Mouse (Mus musculus) hindbrain, embryonic 14.5 days (tissue): Measurements from ENCODE around the gene Art5. TPM values are rescaled to one million over a fixed set of nuclear protein-coding genes. Genes with fewer than 3 reads are reported as not detected.
A peak's percentile ranks its signal among the peaks of the same experiment; 100 is the strongest.

Experiments used
- ATAC-seq: fragments of 200-750 bp; cut with Nextera tagmentation; 2 replicates; pipeline ENCODE4 v1.8.0; 2017; ENCODE audit warnings: moderate number of reproducible peaks, mild to moderate bottlenecking, moderate TSS enrichment, moderate library complexity; ENCODE audit not compliant: low FRiP score
- DNase-seq: peaks from one replicate; pipeline ENCODE4 v3.0.0-alpha.2; 2015; ENCODE audit warnings: low spot score
- H3K27ac ChIP-seq: fragments of 300-500 bp; sonication (generic); 2 replicates; pipeline ENCODE4 v1.5.1; 2014; ENCODE audit warnings: mild to moderate bottlenecking, moderate library complexity
- H3K27me3 ChIP-seq: fragments of 300-500 bp; sonication (generic); 2 replicates; pipeline ENCODE4 v1.6.1; 2014; ENCODE audit warnings: mild to moderate bottlenecking, low read length, mixed read lengths; ENCODE audit not compliant: control insufficient read depth, insufficient read depth
- H3K36me3 ChIP-seq: fragments of 300-500 bp; sonication (generic); replicated peaks from 2 replicates; pipeline ENCODE4 v1.6.1; 2014; ENCODE audit not compliant: control insufficient read depth, insufficient read depth
- H3K4me1 ChIP-seq: fragments of 300-500 bp; sonication (generic); replicated peaks from 2 replicates; pipeline ENCODE4 v1.6.1; 2014; ENCODE audit warnings: antibody characterized with exemption, low read length, mixed read lengths; ENCODE audit not compliant: control insufficient read depth, insufficient read depth
- H3K4me2 ChIP-seq: fragments of 300-500 bp; sonication (generic); replicated peaks from 2 replicates; pipeline ENCODE4 v1.6.1; 2014; ENCODE audit warnings: mild to moderate bottlenecking, moderate library complexity
- H3K4me3 ChIP-seq: fragments of 300-500 bp; sonication (generic); replicated peaks from 2 replicates; pipeline ENCODE4 v1.5.1; 2014; ENCODE audit warnings: mild to moderate bottlenecking, low read length
- H3K9ac ChIP-seq: fragments of 300-500 bp; sonication (generic); 2 replicates; pipeline ENCODE4 v1.6.1; 2014
- H3K9me3 ChIP-seq: fragments of 300-500 bp; sonication (generic); 2 replicates; pipeline ENCODE4 v1.6.1; 2016; ENCODE audit warnings: low read length; ENCODE audit not compliant: control insufficient read depth
- WGBS: fragments of 180-500 bp; shearing (Covaris S2); extraction: QIAGEN DNeasy Blood & Tissue Kit; methylation state at CpG from one replicate; pipeline ENCODE4 v1.1.7; 2014; 5-methylcytosine and 5-hydroxymethylcytosine counted together
- polyA plus RNA-seq: library from polyadenylated mRNA; unstranded; fragments of >200 nt; fragmentation: Nextera tagmentation; extraction: Ambion mirVana; gene quantifications from 2 replicates; pipeline ENCODE4 v1.2.1, GENCODE M21; 2014

Art5 gene
- 0.19 TPM in 1 of 2 replicates, not detected in the other for polyA plus RNA-seq

DNA sequence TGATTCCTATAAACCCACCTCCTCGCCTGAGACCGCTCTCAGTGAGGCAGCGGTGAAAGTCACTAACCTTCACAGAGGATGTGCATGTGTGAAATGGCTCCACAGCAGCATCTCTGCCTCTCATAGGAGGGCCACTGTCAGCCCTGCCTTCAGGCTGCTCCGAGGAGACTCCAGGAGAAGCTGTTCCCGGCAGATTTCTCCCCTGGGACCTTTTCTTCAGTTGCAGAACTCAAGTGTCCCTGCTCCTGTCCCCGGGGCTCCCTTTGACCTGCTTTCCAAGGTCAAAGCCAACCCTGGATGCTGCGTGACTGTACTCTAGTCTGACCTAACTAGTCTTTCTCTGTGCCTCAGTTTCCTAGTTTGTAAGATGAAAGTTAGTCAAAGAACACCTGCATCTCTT is at the start of gene Art5:
Gene Art5, minus strand, starts transcription at position 319 of the 400 bp plus-strand sequence.
- Histone ChIP-seq H3K4me2 (no peak within 1 kb of the TSS), H3K9ac (no peak within 1 kb of the TSS), H3K36me3 (no peaks in the 10 kb centered on the region), H3K4me1 (no peaks in the 10 kb centered on the region), H3K27me3 (no peaks in the 10 kb centered on the region), H3K4me3 (no peak within 1 kb of the TSS), H3K9me3 (no peaks in the 10 kb centered on the region), H3K27ac (no peak within 1 kb of the TSS)
- no peak for ATAC-seq
- 78% methylated on average over 7 of the region's 7 CpGs for WGBS
- no peak for DNase-seq

DNA sequence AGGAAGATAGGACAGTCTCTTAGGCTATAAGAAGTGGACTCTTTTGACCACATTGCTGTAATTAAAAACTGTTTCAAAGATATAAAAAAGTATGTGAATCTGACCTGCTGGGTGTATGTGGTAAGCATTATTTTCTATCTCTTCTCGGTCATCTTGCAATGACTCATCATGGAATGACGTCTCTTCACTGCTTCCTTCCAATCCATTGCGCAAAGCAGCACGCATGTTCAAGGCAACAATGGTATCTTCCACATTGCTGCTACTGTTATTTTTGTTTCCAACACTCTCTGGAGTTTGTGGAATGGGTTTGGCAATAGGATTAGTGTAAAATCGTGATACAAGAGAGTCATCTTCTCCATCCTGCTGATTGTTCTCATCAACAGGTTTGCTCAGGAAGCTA is 44.4 kb upstream of the Art5 start:
- H3K4me2 ChIP-seq = no peak overlapping the region
- no peak overlapping the region for H3K9ac ChIP-seq
- DNase-seq (no peak), ATAC-seq (no peak)
- no peak overlapping the region for H3K4me3 ChIP-seq
- no peaks in the 10 kb centered on the region for H3K27me3 ChIP-seq
- 98% methylated on average over 5 of the region's 5 CpGs for WGBS
- H3K4me1 ChIP-seq = no peaks in the 10 kb centered on the region
- no peak overlapping the region for H3K27ac ChIP-seq
- H3K9me3 ChIP-seq = no peaks in the 10 kb centered on the region
- peaks cover 87% of the 10 kb centered on the region for H3K36me3 ChIP-seq

DNA sequence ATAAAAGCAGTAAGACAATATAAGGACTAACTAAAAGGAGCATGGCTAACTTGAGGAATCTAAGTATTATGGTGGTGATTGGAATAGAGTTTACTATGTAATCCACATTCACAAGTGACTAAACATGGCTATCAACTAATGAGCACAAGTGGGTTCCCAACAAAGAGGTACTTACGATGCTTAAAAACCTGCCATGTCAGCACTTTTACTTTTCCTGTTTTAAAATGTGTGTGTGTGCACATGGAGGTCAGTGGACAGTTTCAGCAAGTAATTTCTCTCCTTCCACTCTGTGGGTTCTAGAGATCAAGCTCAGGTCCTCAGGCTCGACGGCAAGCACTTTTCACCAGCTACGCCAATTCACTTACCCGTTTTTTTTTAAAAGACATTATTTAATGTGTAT is 28.6 kb upstream of the Art5 start:
- H3K4me3 ChIP-seq = no peak overlapping the region
- H3K36me3 ChIP-seq = peaks cover 87% of the 10 kb centered on the region
- H3K27ac ChIP-seq = no peak overlapping the region
- no peak overlapping the region for H3K4me2 ChIP-seq
- ATAC-seq (no peak), DNase-seq (no peak)
- no peak overlapping the region for H3K9ac ChIP-seq
- H3K4me1 ChIP-seq = no peaks in the 10 kb centered on the region
- H3K27me3 ChIP-seq = no peaks in the 10 kb centered on the region
- 98% methylated on average over 5 of the region's 5 CpGs for WGBS
- H3K9me3 ChIP-seq = no peaks in the 10 kb centered on the region

DNA sequence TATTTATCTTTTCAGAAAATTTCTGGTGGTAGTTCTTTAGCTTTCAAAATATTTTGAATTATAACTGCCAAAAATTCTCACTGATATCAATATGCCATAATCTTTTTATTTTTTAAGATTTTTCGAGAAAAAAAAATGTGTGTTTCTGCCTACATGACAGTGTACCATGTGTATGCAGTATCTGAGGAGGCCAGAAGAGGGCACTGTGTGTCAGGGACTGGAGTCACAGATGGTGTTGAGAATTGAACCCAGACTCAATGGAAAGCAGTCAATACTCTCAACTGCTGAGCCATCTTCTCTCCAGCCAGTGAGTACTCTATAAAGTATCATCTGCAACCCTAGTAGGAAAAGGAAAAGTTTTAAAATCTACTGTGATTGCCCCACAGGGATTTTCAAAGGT is 28.2 kb upstream of the Art5 start:
- Histone ChIP-seq H3K4me1 (no peaks in the 10 kb centered on the region), H3K9ac (no peak overlapping the region), H3K9me3 (no peaks in the 10 kb centered on the region), H3K4me2 (no peak overlapping the region), H3K27ac (no peak overlapping the region), H3K27me3 (no peaks in the 10 kb centered on the region), H3K4me3 (no peak overlapping the region), H3K36me3 (peaks cover 89% of the 10 kb centered on the region)
- WGBS = 91% methylated on average over 1 of the region's 1 CpGs
- DNase-seq (no peak), ATAC-seq (no peak)

DNA sequence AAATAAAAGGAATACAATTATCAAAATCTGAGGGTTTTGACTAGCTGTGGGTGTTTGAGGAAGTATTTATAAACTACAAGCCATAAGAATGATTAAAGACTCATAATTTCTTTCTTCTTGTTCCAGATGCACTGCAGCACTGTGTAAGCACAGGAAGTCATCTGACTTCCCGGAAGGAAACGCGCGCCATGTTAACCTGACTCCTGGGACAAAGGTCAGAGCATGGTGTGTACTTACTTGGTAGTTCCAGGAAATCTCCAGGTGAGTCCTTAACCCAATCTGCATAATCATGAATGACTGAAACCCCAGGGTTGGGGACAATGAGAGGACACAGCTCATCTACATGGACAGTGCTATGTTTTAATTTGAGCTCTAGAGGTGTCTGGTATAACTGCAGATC is 23.1 kb upstream of the Art5 start:
- no peaks in the 10 kb centered on the region for H3K9me3 ChIP-seq
- ATAC-seq (no peak), DNase-seq (no peak)
- H3K27ac ChIP-seq = no peak overlapping the region
- no peak overlapping the region for H3K9ac ChIP-seq
- peaks cover 92% of the 10 kb centered on the region for H3K36me3 ChIP-seq
- WGBS = 95% methylated on average over 4 of the region's 4 CpGs
- no peak overlapping the region for H3K4me3 ChIP-seq
- H3K4me1 ChIP-seq = no peaks in the 10 kb centered on the region
- H3K27me3 ChIP-seq = no peaks in the 10 kb centered on the region
- no peak overlapping the region for H3K4me2 ChIP-seq

DNA sequence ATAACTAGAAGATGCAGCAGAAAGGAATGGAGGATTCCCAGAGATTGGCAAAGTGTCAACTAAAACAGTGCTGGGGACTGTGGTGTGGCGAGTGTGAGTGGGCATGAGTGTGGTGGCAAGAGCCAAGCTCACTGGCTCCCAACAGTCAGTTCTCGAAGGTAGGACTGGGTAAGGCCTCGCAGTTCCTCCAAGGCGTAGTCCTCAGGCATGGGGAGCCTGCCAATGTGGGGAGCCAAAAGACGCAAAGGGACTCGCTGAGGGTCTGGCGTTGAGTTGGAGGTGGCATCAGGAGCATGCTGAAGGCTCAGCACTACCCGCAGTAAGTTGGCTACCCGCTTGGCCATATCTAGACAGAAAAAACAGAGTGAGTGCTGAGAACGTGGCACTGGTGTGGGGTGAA is 11.0 kb upstream of the Art5 start:
- ATAC-seq (no peak), DNase-seq (no peak)
- Histone ChIP-seq H3K4me2 (no peak overlapping the region), H3K27ac (no peak overlapping the region), H3K4me1 (no peaks in the 10 kb centered on the region), H3K4me3 (no peak overlapping the region), H3K36me3 (peaks cover 72% of the 10 kb centered on the region), H3K9ac (no peak overlapping the region), H3K9me3 (no peaks in the 10 kb centered on the region), H3K27me3 (no peaks in the 10 kb centered on the region)
- 98% methylated on average over 10 of the region's 10 CpGs for WGBS

DNA sequence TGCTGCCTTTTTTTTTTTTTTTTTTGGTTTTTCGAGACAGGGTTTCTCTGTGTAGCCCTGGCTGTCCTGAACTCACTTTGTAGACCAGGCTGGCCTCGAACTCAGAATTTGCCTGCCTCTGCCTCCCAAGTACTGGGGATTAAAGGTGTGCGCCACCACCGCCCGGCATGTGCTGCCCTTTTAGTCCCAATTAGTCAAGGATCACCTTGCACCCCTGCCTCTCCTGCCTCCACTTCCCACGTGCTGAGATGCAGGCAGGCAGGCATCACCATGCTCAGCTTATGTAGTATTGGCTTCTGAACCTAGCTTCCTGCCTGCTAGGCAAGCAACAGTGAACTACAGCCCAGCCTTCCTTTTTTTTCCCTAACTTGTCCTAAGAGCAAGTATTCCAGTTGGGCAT is 8.1 kb upstream of the Art5 start:
- DNase-seq (no peak), ATAC-seq (no peak)
- Histone ChIP-seq H3K4me1 (no peaks in the 10 kb centered on the region), H3K27me3 (no peaks in the 10 kb centered on the region), H3K27ac (no peak overlapping the region), H3K36me3 (peaks cover 43% of the 10 kb centered on the region), H3K4me3 (no peak overlapping the region), H3K4me2 (no peak overlapping the region), H3K9me3 (no peaks in the 10 kb centered on the region), H3K9ac (no peak overlapping the region)
- 70% methylated on average over 6 of the region's 6 CpGs for WGBS

DNA sequence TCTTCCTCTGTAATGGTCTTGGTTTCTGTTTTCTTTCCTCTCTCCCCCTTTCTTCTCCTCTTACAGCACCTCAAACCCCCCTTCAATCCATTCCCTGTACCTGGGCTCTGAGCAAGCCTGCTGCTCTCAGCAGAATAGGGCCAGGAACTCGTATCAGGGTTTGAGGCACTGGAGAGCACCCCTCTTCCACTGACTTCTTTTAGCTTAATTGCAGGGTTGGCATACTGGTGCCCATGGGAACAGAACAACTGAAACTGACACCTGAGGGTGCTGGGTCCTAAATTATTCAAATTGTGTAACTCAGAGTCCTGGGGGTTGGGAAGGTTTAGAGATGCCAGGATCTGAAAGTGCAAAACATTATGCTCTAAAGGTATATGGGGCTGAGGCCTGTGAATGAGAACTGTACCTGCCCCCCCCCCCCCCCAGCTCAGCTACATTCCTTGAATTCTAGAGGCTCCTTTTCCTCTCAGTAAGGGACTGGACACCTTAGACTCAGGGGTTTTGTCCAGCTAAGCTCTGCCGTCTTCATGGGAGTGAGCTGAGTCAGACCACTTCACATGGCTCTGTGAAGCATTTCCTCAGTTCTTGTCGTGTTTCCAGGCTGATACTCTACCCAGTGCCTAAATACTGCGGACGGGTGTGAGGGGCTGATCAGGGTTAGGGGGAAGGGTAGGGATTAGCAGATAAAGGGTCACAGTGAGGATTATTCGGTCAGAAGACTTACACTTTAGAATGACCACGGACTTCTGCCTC is 7.5 kb upstream of the Art5 start, which contains the start of gene Chrna10:
Gene Chrna10, minus strand, starts transcription at position 250 of the 753 bp plus-strand sequence.
- Histone ChIP-seq H3K27ac (no peak within 1 kb of the TSS), H3K36me3 (peaks cover 37% of the 10 kb centered on the region), H3K9ac (no peak within 1 kb of the TSS), H3K4me3 (no peak within 1 kb of the TSS), H3K4me1 (no peaks in the 10 kb centered on the region), H3K27me3 (no peaks in the 10 kb centered on the region), H3K4me2 (no peak within 1 kb of the TSS), H3K9me3 (no peaks in the 10 kb centered on the region)
- DNase-seq (no peak), ATAC-seq (peak; percentile 27; the same call in 1 of the 2 replicates)
- 56% methylated on average over 7 of the region's 7 CpGs for WGBS

DNA sequence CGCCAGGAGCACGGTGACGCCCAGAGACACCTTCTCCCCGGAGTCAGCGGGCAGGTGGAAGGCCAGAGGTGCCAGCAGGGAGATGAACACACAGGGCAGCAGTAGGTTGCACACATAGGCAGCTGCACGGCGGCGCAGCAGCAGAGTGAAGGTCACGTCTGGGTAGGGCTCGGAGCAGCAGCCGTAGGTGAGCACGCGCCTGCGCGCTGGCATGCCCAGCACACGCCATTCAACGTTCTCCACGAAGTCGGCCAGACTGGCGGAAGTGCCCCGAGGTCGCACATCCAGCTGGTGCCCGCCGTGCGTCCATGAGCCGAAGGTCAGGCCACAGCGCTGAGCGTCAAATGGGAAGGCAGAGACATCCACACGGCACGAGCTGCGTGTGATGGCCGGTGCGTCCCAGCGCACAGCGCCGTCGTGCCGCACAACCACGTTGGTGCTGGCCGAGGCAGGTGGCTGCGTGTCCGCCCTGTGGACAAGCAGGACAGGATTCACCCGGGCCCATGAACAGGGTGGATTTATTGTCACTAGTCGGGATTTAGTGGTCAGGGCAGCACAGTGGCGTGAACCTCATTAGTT is 4.0 kb upstream of the Art5 start:
- H3K9me3 ChIP-seq = no peaks in the 10 kb centered on the region
- H3K4me2 ChIP-seq = no peak overlapping the region
- WGBS = 78% methylated on average over 45 of the region's 45 CpGs
- no peak overlapping the region for H3K4me3 ChIP-seq
- H3K27ac ChIP-seq = no peak overlapping the region
- H3K27me3 ChIP-seq = no peaks in the 10 kb centered on the region
- no peaks in the 10 kb centered on the region for H3K4me1 ChIP-seq
- no peak for DNase-seq
- no peak for ATAC-seq
- H3K36me3 ChIP-seq = peaks cover 2% of the 10 kb centered on the region; the same call in 1 of the 2 replicates
- H3K9ac ChIP-seq = no peak overlapping the region
